Mouse (Mus musculus): ENCODE measurements around the gene Cramp1l. TPM values are rescaled to one million over a fixed set of nuclear protein-coding genes. Genes with fewer than 3 reads are reported as not detected.

The Cramp1l gene
- polyA plus RNA-seq (2015; fragmentation: Nextera tagmentation; extraction: Ambion mirVana) = 5.2 and 5.3 TPM in 2 replicates

DNA sequence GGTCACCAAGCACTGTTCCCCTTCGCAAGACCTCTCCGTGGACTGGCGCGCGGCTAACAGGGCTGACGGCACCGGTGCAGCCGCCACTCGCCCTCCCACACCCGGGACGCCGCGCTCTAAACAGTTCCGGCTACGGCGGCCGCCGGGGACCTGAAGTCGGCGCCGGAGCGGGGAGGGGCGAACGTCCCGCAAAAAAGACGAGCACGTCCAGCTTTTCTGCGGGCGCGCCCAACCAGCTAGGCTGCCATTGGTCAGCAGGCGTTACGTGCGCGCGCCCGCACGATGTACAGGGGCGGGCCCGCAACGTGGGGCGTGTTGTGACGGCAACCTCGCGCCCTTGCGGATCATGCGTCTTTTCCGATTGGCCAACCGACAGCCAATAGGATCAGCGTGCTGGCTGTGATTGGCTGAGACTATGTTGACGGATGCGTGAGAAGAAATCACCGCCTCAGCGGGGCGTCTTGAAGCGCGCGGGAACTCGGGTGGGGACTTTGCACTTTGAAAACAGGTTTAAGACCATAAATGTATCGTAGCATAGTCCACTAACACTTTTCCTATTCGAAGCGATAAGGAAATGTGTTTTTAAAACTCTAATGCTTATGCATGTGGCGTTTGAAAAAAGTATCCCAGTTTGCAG lies at the start of gene Cramp1l, which contains the start of gene Ift140:
Cramp1l (minus strand) TSS at position 134 of the 637 bp plus-strand sequence.
Ift140 (plus strand) TSS at position 431 of the 637 bp plus-strand sequence.
- ATAC-seq = peak; percentile 98
- Histone ChIP-seq H3K36me3 (peaks cover 5% of the 10 kb centered on the region; the same call in 1 of the 2 replicates), H3K4me3 (replicated peaks) (peak within 1 kb of the TSS; percentile 83), H3K27ac (peak within 1 kb of the TSS; percentile 91), H3K27me3 (replicated peaks) (no peaks in the 10 kb centered on the region), H3K9ac (peak within 1 kb of the TSS; percentile 81), H3K4me2 (replicated peaks) (peak within 1 kb of the TSS; percentile 88), H3K9me3 (no peaks in the 10 kb centered on the region), H3K4me1 (replicated peaks) (peaks cover 10% of the 10 kb centered on the region; the same call in 1 of the 2 replicates)
- WGBS = 0% methylated on average over 62 of the region's 62 CpGs

- WGBS = 87% methylated on average over 3 of the region's 3 CpGs
- ATAC-seq = no peak
Observed at GRCm38 (mm10) chr17:25065189-25065588, 49.6 kb upstream of the Cramp1l start.

DNA sequence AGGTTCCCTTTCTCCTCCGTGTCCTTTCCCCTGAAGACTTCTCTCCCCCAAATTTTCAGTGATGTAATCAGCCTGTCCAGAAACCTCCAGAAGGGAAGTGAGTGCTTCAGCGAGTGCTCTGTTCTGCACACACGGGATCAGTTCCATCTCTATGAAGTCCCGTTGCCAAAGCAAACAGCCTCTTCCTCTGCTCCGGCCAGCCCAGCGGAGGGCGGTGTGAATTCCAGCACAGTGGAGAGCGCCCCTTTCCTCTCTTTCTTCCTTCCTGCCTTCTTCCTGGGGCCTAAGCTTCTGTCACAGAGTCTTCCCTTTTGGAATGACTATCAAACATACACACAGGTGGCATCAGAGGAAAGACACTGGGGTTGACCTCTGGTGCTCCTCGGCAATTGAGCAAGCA lies 48.8 kb upstream of the Cramp1l start:
- no peak overlapping the region for H3K9ac ChIP-seq
- H3K27me3 ChIP-seq (replicated peaks) = no peaks in the 10 kb centered on the region
- 69% methylated on average over 9 of the region's 9 CpGs for WGBS
- no peak overlapping the region for H3K4me3 ChIP-seq (replicated peaks)
- H3K4me1 ChIP-seq (replicated peaks) = no peaks in the 10 kb centered on the region
- H3K9me3 ChIP-seq = no peaks in the 10 kb centered on the region
- 0 out of 2 replicates have a peak overlapping the region, but pooled peaks have one; percentile 9 for H3K27ac ChIP-seq
- peaks cover 13% of the 10 kb centered on the region; the same call in 1 of the 2 replicates for H3K36me3 ChIP-seq
- no peak for ATAC-seq
- H3K4me2 ChIP-seq (replicated peaks) = no peak overlapping the region

More at GRCm38 (mm10) chr17:25065189-25065588, 49.6 kb upstream of the Cramp1l start:
- H3K27me3 ChIP-seq (replicated peaks) = no peaks in the 10 kb centered on the region
- H3K4me1 ChIP-seq (replicated peaks) = no peaks in the 10 kb centered on the region
- no peaks in the 10 kb centered on the region for H3K9me3 ChIP-seq
- H3K4me2 ChIP-seq (replicated peaks) = no peak overlapping the region
- H3K36me3 ChIP-seq = peaks cover 13% of the 10 kb centered on the region; the same call in 1 of the 2 replicates
- no peak overlapping the region for H3K9ac ChIP-seq
- H3K4me3 ChIP-seq (replicated peaks) = no peak overlapping the region
- H3K27ac ChIP-seq = no peak overlapping the region

DNA sequence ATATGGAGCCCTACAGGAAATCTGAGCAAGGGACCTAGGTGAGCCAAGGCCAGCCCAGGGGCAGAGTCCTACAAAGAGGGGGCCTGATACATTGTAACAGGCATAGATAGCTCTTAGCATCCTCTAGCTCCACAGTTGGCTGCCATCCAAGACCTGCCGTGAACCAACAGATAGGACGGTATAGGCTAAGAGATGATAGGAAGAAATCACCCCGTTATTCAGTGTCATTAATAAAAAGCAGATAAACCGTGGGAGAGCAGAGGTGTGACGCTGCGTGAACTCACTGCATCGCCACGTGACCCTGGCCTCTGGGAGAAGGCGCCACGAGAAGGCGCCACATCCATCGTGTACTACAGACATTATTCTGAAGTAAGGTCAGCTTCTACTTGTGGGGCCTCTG lies 48.3 kb upstream of the Cramp1l start:
- no peak overlapping the region for H3K27ac ChIP-seq

DNA sequence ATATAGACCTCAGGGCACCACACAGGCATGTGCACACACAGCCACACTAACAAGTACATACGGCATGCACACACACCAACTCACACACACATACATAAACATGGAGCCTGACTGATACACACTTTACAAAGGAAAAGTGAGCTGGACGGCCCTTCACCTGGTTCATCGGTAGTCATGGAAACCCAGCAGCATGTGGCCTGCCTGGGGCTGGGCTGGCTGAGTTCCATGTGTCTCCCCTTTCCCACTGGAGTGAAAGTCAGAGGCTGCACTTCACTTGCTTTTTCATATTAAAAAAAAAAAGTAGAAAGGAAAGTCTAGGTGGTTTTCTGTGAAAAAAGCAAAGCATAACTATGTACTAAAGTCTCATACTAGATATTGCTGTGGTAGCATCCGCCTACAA lies 47.7 kb upstream of the Cramp1l start:
- ATAC-seq = no peak
- Histone ChIP-seq H3K27me3 (replicated peaks) (no peaks in the 10 kb centered on the region), H3K4me2 (replicated peaks) (no peak overlapping the region), H3K4me1 (replicated peaks) (no peaks in the 10 kb centered on the region), H3K27ac (no peak overlapping the region), H3K9me3 (no peaks in the 10 kb centered on the region), H3K4me3 (replicated peaks) (no peak overlapping the region), H3K36me3 (peaks cover 16% of the 10 kb centered on the region; the same call in 1 of the 2 replicates), H3K9ac (no peak overlapping the region)
- 86% methylated on average over 4 of the region's 4 CpGs for WGBS

More for the DNA sequence above, 48.3 kb upstream of the Cramp1l start:
- ATAC-seq = no peak
- peaks cover 16% of the 10 kb centered on the region; the same call in 1 of the 2 replicates for H3K36me3 ChIP-seq
- 76% methylated on average over 12 of the region's 12 CpGs for WGBS
- H3K4me2 ChIP-seq (replicated peaks) = no peak overlapping the region
- no peaks in the 10 kb centered on the region for H3K27me3 ChIP-seq (replicated peaks)
- no peaks in the 10 kb centered on the region for H3K9me3 ChIP-seq
- no peaks in the 10 kb centered on the region for H3K4me1 ChIP-seq (replicated peaks)
- no peak overlapping the region for H3K4me3 ChIP-seq (replicated peaks)
- H3K9ac ChIP-seq = no peak overlapping the region

DNA sequence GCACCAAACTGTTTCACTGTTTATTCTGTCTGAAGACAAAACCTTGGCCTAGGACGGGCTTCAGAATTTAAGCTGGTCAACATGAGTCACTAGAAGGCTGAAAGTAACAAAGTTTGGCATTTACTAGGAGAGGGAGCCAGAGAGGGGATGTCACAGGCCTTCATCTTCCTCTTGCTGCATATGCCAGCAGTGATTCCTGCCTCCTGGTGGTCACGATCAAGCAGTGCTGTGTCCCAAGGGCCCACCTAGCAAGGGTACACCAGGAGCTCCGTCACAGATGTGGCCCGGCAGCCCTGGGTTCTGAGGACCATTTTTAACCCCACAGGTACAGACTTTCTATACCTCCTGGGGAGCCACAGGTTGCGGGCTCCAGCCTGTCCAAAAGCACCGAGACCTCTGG lies 41.5 kb upstream of the Cramp1l start:
- 83% methylated on average over 6 of the region's 6 CpGs for WGBS
- H3K4me2 ChIP-seq (replicated peaks) = no peak overlapping the region
- no peak overlapping the region for H3K9ac ChIP-seq
- no peaks in the 10 kb centered on the region for H3K27me3 ChIP-seq (replicated peaks)
- H3K4me1 ChIP-seq (replicated peaks) = no peaks in the 10 kb centered on the region
- H3K4me3 ChIP-seq (replicated peaks) = no peak overlapping the region
- H3K36me3 ChIP-seq = peaks cover 21% of the 10 kb centered on the region; the same call in 1 of the 2 replicates
- no peaks in the 10 kb centered on the region for H3K9me3 ChIP-seq
- no peak overlapping the region for H3K27ac ChIP-seq
- ATAC-seq = no peak

DNA sequence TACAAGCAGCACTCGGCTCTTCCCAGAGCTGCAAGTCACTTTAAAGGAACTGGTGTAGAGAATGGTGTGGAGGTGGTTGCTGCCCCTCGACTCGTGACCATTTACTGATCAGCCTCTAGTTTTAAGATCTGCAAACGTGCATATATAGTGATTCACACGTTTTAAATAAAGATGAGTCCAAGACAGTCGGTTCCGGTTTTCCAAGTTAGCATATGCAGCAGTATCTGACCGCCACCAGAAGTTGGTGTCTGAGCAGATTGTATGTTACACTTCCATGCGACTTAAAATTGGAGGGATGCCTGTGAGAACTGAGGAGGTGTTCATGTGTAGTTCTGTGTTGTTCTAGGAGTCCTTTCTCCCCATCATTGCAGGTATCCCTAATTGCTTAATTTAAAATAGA lies 37.7 kb upstream of the Cramp1l start:
- H3K4me1 ChIP-seq (replicated peaks) = no peaks in the 10 kb centered on the region
- H3K36me3 ChIP-seq = 0 out of 2 replicates have a peak, but pooled peaks cover 9% of the 10 kb centered on the region
- no peak overlapping the region for H3K4me2 ChIP-seq (replicated peaks)
- WGBS = 85% methylated on average over 9 of the region's 9 CpGs
- no peak for ATAC-seq
- no peaks in the 10 kb centered on the region for H3K9me3 ChIP-seq
- H3K27ac ChIP-seq = no peak overlapping the region
- H3K4me3 ChIP-seq (replicated peaks) = no peak overlapping the region
- H3K27me3 ChIP-seq (replicated peaks) = no peaks in the 10 kb centered on the region
- no peak overlapping the region for H3K9ac ChIP-seq

DNA sequence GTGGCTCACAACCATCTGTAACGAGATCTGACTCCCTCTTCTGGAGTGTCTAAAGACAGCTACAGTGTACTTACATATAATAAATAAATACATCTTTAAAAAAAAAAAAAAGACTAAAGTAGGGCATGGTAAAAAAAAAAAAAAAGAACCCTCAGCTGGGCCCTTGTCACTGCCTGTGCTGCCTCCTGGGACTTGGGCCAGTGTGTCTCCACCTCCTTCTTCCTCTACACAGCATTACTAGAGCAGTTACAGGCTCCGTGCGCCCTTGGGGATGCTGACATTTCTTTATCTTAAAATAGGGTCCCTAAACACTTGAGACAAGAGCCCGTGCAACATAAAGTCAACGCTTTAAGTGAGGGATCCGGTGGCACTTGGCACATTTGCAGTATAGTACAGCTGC lies 31.6 kb upstream of the Cramp1l start:
- Histone ChIP-seq H3K4me3 (replicated peaks) (no peak overlapping the region), H3K27ac (no peak overlapping the region), H3K9me3 (no peaks in the 10 kb centered on the region), H3K36me3 (no peaks in the 10 kb centered on the region), H3K4me1 (replicated peaks) (no peaks in the 10 kb centered on the region), H3K9ac (no peak overlapping the region), H3K27me3 (replicated peaks) (no peaks in the 10 kb centered on the region), H3K4me2 (replicated peaks) (no peak overlapping the region)
- ATAC-seq = no peak
- WGBS = 82% methylated on average over 6 of the region's 6 CpGs

DNA sequence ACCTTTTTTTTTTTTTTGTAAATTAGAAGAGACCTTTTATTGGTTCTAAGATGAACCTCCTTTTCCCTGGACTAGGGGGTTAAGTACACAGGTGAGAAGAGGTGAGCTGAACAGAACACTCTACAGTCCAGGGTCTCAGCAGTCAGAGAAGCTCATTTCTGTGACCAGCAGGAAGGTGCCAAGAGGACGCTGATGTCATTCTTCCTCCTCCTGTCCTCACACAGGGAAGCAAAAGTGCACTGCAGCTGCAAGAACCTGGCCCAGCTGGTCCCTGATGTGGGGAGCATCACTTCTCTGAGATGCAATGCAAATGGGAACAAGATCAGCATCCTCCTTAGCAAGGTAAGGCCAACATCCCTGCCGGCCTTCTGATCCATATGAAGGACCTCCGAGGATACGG lies 29.7 kb upstream of the Cramp1l start:
- no peaks in the 10 kb centered on the region for H3K4me1 ChIP-seq (replicated peaks)
- no peaks in the 10 kb centered on the region for H3K9me3 ChIP-seq
- WGBS = 83% methylated on average over 4 of the region's 4 CpGs
- ATAC-seq = no peak
- H3K27ac ChIP-seq = no peak overlapping the region
- no peak overlapping the region for H3K9ac ChIP-seq
- no peaks in the 10 kb centered on the region for H3K27me3 ChIP-seq (replicated peaks)
- H3K4me3 ChIP-seq (replicated peaks) = no peak overlapping the region
- H3K36me3 ChIP-seq = no peaks in the 10 kb centered on the region
- no peak overlapping the region for H3K4me2 ChIP-seq (replicated peaks)

DNA sequence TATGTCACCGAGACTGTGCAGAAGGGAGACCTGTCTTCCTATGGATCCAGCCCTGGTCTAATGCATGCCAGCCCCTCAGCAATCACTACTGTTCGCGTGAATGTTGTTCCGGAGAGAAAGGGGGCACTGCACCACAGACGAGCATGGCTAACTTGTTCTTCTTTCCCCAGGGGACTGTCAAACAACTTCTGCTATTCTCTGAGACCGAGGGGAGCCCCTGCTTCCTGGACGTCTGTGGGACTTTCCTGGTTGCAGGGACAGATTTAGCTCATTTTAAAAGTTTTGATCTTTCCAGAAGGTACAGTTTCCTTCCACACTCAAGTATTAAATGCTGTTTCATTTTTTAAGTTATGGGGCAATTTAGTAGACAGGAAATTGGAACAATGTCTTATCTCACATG lies 29.3 kb upstream of the Cramp1l start:
- no peaks in the 10 kb centered on the region for H3K4me1 ChIP-seq (replicated peaks)
- H3K27ac ChIP-seq = no peak overlapping the region
- no peak overlapping the region for H3K9ac ChIP-seq
- ATAC-seq = no peak
- no peaks in the 10 kb centered on the region for H3K27me3 ChIP-seq (replicated peaks)
- no peaks in the 10 kb centered on the region for H3K36me3 ChIP-seq
- no peak overlapping the region for H3K4me3 ChIP-seq (replicated peaks)
- H3K9me3 ChIP-seq = no peaks in the 10 kb centered on the region
- no peak overlapping the region for H3K4me2 ChIP-seq (replicated peaks)
- WGBS = 73% methylated on average over 7 of the region's 7 CpGs

DNA sequence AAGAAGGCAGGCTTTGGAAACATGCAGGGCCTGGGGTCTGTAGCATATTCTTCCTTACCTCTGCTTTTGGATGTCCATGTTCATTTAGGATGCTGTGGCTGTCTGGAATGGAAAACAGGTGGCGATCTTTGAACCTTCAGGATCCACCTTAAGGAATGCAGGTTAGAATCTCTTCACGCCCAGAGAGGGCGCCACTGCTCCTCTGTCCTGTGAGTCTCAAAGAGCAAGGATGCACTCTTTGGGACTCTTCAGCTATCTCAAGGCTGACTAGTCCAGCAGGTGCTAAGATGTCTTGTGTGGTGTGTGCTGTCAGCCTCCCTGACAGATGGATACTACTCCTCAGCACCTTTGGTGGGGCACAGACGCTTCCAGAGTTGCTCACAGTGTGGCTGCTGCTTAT lies 20.6 kb upstream of the Cramp1l start:
- H3K27ac ChIP-seq = no peak overlapping the region
- H3K4me3 ChIP-seq (replicated peaks) = no peak overlapping the region
- ATAC-seq = no peak
- no peaks in the 10 kb centered on the region for H3K27me3 ChIP-seq (replicated peaks)
- peaks cover 8% of the 10 kb centered on the region; the same call in 1 of the 2 replicates for H3K36me3 ChIP-seq
- H3K9ac ChIP-seq = no peak overlapping the region
- WGBS = 61% methylated on average over 4 of the region's 4 CpGs
- no peaks in the 10 kb centered on the region for H3K9me3 ChIP-seq
- H3K4me2 ChIP-seq (replicated peaks) = no peak overlapping the region
- H3K4me1 ChIP-seq (replicated peaks) = no peaks in the 10 kb centered on the region

GRCm38 (mm10) chr17:25016292-25017132 lies 924 bp upstream of the Cramp1l start:
- Histone ChIP-seq H3K27ac (peak overlapping the region; percentile 91), H3K4me3 (replicated peaks) (peak overlapping the region; percentile 83), H3K4me1 (replicated peaks) (peaks cover 10% of the 10 kb centered on the region; the same call in 1 of the 2 replicates), H3K4me2 (replicated peaks) (peak overlapping the region; percentile 88), H3K9me3 (no peaks in the 10 kb centered on the region), H3K27me3 (replicated peaks) (no peaks in the 10 kb centered on the region), H3K36me3 (peaks cover 2% of the 10 kb centered on the region; the same call in 1 of the 2 replicates), H3K9ac (peak overlapping the region; percentile 65)
- WGBS = under 1% methylated on average over 55 of the region's 55 CpGs
- peak; percentile 87 for ATAC-seq
